Mouse (Mus musculus): ENCODE data around the gene Rorc.

Rorc gene

GRCm38 (mm10) chr3:94372641-94373040 is at the start of gene Rorc:
Gene Rorc (plus strand): TSS chr3:94372794.
- DNase-seq (ENCODE audit: low spot score): peak; percentile 66

DNA sequence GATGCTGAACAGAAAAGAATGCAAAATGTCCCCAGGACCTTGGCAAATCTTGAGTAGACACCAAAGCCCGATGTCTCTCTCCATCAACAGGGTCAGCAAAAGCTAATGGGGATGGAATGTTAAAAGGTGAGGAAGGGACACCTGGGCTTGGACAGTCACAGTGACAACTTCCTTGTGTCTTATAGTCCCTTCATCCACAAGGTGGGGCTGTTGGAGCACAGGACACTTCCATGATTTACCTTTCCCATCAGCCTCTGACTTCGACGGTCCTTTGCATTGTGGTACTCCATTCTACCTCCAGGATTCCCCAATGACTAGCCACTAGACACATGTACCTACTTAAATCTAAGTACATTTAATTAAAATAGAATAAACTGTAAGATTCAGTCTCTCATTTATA is 43.9 kb upstream of the Rorc start:
- DNase-seq (ENCODE audit: low spot score): peak; percentile 12

DNA sequence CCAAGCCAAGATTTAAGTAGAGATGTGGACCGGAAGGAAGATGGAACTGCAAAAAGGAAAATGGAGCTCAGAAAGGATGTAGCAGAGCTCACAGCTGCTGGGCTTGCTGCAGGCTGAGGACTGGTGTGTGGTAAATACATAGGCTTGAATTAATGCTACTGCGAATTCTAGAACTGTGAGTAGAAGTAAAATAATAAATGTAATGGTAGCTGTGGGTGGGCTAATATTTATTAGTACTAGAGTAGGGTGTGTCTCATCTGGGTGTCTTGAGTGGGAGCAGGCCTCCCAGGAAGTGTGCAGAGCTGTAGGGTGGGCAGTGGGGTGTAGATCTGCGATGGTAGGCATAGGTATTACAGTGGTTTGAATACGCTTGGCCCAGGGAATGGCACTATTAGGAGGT is 38.2 kb upstream of the Rorc start:
- no peak for DNase-seq (ENCODE audit: low spot score)

GRCm38 (mm10) chr3:94338522-94338921 is 34.1 kb upstream of the Rorc start:
- DNase-seq (ENCODE audit: low spot score): peak; percentile 39

- peak; percentile 11 for DNase-seq (ENCODE audit: low spot score)
Observed at GRCm38 (mm10) chr3:94341959-94342422, 30.6 kb upstream of the Rorc start, which contains the start of gene Them5. Gene Them5 (plus strand): TSS chr3:94342099.

DNA sequence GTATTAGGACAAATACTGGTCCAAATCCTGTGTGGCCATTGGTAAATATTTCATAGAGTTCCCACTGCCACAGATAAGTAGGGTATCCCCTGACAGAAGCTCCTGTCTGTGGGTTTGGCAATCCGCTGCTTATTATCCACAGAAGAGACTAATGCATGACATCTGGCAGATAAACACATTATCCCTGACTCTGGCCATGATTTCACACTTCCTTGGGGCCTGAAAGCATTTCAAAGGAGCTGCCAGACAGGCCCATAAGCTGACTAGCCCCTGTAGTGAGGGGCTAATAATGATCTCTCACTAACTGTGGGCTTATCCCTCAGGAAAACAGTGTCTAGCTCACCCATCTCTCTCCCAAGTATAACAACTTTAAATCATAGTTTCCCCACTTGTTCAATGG is 30.0 kb upstream of the Rorc start:
- DNase-seq (ENCODE audit: low spot score): no peak

GRCm38 (mm10) chr3:94344182-94344581 is 28.4 kb upstream of the Rorc start:
- no peak for DNase-seq (ENCODE audit: low spot score)

GRCm38 (mm10) chr3:94344897-94345296 is 27.7 kb upstream of the Rorc start:
- DNase-seq (ENCODE audit: low spot score): no peak

GRCm38 (mm10) chr3:94348146-94348545 is 24.4 kb upstream of the Rorc start:
- no peak for DNase-seq (ENCODE audit: low spot score)

- DNase-seq (ENCODE audit: low spot score): peak; percentile 41
Observed at GRCm38 (mm10) chr3:94360812-94361211, 11.8 kb upstream of the Rorc start.

GRCm38 (mm10) chr3:94362138-94362537 is 10.5 kb upstream of the Rorc start, which contains the start of gene C2cd4d:
Gene C2cd4d (plus strand): TSS chr3:94362438.
- DNase-seq (ENCODE audit: low spot score): no peak

GRCm38 (mm10) chr3:94363291-94364153 is 9.1 kb upstream of the Rorc start:
- no peak for DNase-seq (ENCODE audit: low spot score)

DNA sequence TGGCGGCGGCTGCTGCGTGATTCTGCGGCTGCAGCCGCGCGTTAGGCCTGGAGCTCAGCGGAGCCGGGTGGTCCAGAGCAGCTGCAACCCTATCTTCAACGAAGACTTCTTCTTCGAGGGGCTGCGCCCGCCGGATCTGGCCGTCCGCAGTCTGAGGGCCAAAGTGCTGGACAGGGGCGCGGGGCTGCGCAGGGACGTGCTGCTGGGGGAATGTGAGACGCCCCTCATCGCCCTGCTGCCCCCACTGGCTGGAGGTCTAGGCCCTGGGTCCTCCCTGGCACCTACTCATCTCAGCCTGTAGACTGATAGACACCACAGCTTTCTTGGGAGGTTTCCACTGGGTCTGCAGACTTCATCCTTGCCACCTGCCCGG is 8.5 kb upstream of the Rorc start:
- no peak for DNase-seq (ENCODE audit: low spot score)

DNA sequence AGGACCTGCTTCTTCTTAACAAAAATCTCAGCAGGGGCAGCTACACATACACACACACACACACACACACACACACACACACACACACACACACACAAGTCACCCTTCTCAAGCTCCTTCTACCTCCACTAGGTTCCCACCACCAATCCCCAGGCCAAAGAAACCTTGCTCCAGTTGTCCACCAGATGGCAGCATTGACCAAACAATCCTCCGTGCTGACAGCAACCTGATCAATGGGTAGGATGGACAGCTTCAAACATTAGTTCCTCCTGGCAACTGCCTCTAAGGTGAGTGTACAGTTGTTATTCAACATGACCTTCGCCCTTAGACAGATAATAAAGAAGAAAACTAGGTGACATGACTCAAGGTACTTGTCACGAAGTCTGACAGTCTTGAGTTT is 5.8 kb upstream of the Rorc start:
- peak; percentile 82 for DNase-seq (ENCODE audit: low spot score)

- no peak for DNase-seq (ENCODE audit: low spot score)
Observed at GRCm38 (mm10) chr3:94367511-94367910, 5.1 kb upstream of the Rorc start.

DNA sequence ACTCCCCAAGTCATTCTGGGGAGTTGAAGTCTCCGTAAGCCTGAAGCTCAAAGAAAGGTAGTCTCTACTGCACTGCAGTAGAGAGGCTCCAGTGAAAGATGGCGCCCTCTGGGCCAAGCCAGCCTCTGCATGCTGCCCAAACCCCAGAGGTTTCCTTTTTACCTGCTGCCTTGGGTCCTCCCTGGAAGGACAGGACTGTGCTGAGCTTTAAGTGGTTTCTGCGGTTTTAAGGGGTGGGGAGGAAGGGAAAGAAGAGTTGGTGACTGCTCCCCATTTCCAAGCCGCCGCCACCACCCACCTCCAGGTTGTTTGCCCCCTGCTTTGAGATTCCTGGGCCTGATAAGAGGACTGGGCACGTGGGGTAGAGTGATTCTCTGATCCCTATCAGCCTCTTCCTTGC is 4.0 kb upstream of the Rorc start:
- no peak for DNase-seq (ENCODE audit: low spot score)

DNA sequence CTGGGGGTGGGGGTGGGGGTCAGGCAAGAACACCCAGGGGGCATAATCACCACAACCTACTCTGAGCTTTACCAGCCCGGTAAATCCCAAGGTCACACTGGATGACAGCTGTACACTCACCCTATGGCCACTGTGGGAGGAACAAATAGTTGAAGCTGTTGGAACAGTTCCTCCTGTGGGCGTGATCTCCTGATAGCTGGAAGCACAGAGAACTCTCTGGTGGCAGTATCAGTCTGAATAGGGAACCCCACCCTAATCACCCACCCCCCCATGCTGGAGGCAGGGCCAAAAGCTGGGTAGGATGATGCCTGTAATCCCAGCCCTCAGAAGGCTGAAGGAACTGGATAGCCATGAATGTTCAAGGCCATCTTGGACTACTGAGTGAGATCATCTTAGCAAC is 2.9 kb upstream of the Rorc start:
- DNase-seq (ENCODE audit: low spot score): no peak

DNA sequence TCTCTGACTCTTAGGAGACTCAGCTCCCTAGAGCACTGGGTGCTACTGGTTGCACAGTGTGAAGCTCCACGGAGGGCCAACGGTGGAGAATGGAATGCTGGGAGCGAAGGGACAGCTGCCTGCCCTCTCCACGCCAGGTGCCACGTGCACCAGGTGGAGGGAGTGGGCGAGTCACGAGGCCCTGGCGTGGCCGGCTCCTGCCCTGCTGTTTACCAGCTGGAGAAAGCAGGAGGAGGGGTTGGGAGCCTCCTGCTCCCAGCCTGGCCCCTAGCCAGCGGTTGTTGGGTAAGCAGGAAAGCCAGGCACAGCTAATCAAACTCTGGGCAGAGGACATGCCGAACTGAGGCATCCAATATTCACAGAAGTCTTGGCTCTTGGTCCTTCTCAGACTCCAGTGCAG is 957 bp upstream of the Rorc start:
- DNase-seq (ENCODE audit: low spot score): peak; percentile 92

DNA sequence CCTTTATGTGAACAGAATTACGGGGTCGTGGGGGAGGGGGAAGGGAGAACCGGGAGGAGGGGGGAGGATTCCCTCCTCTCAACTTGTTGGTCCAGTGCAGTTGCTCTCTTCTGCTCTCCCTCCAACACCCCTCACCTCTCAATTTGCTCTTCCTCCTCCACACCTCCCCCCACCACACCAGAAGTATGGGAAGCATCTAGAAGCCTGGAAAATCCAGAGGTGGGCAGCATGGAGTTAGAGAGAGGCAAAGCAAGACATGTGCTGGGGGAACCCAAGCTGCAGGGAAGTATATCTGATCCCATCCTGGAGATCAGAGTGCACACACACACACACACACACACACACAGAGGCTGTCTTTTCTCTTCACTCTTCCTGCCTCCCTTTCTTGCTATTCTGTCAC is 556 bp upstream of the Rorc start:
- no peak for DNase-seq (ENCODE audit: low spot score)

DNA sequence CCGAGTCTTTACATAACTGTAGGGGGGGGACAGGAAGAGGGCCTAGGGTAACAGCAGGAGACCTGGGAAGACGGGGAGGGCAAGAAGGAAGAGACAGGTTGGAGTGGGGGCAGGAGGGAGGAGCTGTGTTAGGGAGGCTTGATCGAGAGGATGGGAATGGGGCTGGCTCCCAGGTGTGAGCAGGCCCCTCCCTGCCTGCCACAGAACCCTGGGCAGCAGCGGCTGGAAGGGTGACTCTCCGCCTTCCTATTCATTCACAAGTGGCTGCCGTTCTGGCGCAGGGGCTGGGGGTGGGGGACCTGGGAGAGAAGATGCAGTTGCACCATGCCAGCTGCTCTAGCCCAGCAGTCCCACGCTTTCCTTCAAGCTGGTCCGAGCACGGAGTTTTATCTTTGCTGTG is 496 bp downstream of the Rorc start:
- peak; percentile 17 for DNase-seq (ENCODE audit: low spot score)

GRCm38 (mm10) chr3:94373597-94374011 is 1.0 kb downstream of the Rorc start:
- peak; percentile 35 for DNase-seq (ENCODE audit: low spot score)

DNA sequence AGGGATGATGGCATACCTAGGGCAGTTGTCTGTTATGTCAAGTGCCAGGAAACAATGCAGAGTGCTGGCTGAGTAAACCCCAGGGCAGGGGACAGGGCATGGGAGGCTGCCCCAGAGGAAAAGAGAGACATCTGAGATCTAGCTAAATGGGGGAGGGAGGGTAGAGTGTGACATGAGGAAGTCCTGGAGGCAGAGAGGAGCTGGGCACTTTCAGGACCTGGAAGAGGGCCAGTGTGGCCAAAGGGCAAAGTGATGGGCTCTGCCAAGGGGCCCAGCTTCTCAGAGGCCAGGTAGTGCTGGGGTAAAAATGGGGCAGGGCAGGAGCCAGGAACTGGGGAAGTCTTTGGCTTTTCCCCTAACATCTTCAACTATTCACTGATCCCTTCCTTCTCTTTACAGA is 2.0 kb downstream of the Rorc start:
- DNase-seq (ENCODE audit: low spot score): no peak

DNA sequence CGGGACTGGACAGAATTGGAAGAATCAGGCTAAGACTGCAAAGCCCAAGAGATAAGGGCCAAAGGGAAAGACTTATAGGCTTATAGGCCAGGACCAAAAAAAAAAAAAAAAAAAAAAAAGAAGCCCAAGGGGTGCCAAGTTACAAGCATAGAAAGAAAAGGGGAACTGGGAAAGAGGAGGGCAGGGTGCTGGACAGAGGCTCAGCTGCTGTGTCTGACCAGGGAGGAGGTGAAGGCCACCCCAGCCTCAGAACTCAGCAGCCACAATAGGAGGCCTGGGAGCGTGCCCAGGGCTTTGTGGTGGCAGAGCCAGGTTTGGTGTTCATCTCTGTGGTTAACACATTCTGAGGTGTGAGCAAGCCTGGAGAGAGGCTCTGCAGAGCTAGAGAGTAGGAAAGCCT is 2.6 kb downstream of the Rorc start:
- DNase-seq (ENCODE audit: low spot score): no peak

DNA sequence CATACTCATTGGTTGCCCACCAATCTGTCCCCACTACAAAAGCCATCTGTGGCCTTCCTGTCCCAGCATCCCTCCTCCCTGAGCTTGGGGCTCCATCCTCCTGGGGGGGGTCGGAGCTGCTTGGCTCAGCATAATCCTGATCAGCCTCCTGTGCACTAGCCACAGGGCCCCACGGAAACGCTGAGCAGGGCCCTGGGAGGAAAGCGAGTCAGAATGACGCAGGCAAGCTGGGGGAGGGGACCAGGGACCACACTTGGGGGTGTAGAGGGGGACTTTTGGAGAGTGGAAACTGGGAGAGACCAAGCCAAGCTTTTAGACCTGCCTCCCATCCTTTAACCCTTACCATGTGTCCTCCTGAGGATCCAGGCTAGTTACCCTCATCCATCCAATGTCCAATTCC is 3.3 kb downstream of the Rorc start:
- no peak for DNase-seq (ENCODE audit: low spot score)
